Mouse (Mus musculus): ENCODE measurements around the gene Arid3b.

- TF ChIP-seq HCFC1 (IDR thresholded peaks at IDR 0.05; ENCODE audit: borderline replicate concordance, insufficient read depth, low read length) (no peak), CHD2 (IDR thresholded peaks at IDR 0.05; ENCODE audit: low read depth, low read length) (no peak), MAFK (IDR thresholded peaks at IDR 0.05; ENCODE audit: insufficient read depth, low read depth, low read length) (no peak), ZNF384 (IDR thresholded peaks at IDR 0.05; ENCODE audit: low read depth, low read length) (no peak)
Measured at GRCm38 (mm10) chr9:57766431-57766830, 70.2 kb downstream of the Arid3b start.
